Mouse (Mus musculus) T-helper 1 cell (primary cell): ENCODE results near the gene 4930415O20Rik.

Source experiments
- in situ Hi-C: fragments of 300-600 bp; cut with MboI, MseI; formaldehyde crosslinking; loops from one replicate; pipeline ENCODE4 v1.15.1; 2025; ENCODE audit warnings: high pct_unique_total_duplicates

4930415O20Rik gene

DNA sequence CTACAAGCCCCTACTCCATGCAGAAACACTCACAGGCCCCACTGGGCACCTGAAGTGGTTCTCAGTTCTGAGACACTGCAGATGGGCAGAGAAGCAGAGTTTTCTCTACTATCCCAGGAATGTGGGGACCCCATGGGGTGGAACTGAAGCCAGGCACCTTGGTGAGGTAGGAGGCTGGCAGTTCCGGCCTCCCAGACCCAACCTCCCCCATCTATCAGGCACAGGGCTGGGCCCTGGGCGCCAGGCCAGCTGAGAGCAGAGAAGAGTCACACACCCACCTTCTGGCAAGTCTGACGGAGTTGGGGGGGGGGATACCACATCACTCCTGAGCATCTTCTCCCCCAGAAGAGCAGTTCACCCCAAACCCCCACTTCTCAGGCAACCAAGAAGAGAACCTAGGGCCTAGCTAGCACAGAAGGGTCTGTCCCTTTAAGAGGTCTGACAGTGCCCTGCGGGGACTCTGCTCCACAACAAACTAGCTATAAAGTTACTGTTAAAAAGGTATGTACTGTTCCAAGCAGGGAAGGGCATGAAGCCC lies 32.2 kb downstream of the 4930415O20Rik start:
- in situ Hi-C loops, result no loop called here

DNA sequence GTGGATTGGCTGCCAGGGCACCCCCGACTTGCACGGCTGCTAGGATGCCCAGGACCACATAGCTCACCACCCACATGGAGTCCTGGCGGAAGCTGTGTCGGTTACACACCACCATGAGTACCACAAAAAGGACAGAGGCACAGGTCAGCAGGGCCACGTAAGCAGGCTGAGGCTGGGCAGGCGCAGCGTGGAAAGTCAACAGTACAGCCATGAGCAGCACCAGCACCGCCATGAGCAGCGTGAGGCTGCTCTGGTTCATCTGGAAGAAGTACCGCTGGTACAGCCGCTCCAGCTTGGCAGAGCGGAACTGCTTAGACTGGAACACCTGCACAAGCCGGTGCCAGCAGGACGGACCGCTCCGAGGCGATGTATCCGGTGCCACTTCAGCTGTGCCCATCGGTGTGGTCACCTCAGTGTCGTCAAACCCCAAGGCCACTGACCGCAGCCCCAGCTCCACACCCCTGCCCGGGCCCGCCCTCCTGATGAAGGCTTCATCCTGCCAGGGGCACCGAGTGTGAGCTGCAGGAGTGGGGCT lies 33.3 kb downstream of the 4930415O20Rik start:
- in situ Hi-C loops, result no loop called here

DNA sequence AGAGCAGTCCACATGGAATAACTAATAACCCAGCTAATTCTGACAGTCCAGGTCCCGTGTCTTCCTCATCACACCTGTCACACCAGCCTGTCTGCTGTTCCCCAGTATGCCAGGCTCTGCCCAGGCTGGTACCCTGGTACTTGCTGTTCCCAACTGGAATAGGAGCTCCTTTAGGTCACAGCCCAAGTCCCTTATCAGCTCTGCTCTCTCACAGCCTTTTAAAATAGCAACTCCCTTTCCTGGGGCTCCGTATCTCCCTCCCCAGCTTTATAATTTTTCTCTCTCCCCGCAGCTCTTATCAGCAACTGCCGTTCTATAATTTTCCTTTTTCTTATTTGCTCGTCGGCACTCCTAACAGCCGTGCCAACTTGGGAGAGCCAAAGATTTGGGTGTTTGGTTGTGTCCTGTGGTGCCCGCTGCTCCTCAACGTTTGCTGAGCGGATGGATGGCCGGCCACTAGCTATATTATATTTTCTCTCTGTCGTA lies 35.3 kb downstream of the 4930415O20Rik start:
- in situ Hi-C loops, result no loop called here

DNA sequence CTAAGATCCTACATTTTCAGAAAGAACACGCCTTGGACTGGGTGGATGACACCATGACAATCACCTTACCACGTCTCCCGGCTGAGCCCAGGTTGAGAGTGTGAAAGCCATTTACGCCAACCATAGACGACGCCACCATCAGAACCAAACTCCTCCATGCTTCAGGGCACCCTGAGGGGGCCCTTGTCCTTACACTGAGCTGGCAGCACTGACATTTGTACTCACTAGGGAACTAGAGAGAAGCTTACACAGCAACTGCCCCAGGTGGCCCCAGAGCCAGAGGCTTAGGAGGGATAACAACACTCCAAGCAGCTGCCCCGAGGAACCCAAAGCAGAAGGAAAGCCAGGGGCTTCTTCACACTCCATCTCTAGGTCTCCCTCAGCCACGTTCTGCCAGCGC lies 35.9 kb downstream of the 4930415O20Rik start:
- in situ Hi-C loops, result no loop called here

DNA sequence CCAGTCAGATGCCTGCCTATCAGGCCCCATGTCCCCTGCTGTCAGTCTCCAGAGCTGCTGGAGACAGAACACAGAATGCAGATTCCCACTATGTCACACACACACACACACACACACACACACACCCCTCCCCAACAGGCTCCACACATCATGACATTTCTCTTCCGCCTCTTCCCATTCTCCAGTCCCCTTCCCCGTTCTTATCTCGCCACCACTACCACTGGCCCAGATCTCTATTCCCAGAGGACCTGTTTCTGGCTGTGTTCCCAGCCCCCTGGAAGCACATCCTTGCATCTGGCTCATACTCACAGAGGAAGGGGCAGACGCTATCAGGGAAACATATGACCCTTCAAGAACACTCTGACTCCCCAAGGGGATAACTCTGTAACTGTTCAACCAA lies 36.8 kb downstream of the 4930415O20Rik start:
- in situ Hi-C loops, result no loop called here

DNA sequence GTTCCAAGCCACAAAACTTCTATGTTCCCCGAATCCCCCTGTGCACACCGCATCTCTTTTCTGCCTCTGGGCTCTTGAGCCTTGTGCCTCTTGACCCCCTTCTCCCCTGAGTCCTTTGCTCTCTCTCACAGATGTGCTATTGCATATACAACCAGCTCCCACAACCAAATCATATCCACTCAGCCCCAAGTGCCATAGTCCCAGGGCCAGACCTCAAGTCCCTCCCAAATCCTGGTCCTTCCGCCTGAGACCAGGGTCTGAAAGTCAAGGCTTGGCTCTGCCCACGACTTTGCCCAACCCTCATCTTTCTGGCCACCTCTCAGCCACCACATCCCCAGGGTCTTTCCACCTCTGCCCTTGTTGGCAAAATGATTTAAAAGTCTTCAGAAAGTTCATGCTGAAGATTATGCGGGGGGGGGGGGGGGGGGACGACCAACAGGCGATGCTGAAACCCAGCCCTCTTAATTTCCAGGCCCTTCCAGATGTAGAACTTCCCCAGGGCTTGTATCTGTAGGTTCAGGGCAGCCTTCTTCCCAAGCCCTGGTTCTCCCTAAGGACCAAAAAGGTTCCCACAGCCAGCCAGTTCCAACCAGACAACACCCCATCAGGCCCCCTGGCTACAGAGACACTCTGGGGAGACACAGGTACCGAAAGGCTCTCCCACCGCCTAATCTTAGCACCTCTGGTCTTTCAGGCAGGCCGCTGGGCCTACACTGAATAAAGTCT lies 37.4 kb downstream of the 4930415O20Rik start:
- in situ Hi-C loops, result no loop called here

DNA sequence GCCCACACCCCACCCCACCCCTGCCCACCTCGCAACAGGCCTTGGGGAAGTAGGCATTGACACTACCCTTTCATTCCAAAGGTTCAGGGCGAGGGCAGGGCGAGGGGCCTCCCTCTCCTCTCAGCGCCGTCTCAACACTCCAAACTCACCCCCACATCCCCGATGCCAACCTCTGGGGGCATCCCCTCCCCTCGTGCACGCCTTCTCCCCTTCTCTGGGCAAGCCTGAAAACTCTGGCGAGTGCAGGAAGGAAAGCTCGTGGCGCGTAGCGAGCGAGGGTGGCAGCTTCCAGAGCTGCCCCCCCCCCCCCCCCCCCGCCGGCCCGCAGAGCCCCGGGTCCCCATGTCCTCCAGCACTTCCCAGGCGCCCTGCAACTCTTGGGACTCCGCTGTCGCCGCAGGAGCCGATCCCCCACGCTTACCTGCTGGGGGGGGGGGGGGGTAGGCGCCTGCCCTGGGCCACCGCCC lies 38.0 kb downstream of the 4930415O20Rik start:
- in situ Hi-C loops, result no loop called here

DNA sequence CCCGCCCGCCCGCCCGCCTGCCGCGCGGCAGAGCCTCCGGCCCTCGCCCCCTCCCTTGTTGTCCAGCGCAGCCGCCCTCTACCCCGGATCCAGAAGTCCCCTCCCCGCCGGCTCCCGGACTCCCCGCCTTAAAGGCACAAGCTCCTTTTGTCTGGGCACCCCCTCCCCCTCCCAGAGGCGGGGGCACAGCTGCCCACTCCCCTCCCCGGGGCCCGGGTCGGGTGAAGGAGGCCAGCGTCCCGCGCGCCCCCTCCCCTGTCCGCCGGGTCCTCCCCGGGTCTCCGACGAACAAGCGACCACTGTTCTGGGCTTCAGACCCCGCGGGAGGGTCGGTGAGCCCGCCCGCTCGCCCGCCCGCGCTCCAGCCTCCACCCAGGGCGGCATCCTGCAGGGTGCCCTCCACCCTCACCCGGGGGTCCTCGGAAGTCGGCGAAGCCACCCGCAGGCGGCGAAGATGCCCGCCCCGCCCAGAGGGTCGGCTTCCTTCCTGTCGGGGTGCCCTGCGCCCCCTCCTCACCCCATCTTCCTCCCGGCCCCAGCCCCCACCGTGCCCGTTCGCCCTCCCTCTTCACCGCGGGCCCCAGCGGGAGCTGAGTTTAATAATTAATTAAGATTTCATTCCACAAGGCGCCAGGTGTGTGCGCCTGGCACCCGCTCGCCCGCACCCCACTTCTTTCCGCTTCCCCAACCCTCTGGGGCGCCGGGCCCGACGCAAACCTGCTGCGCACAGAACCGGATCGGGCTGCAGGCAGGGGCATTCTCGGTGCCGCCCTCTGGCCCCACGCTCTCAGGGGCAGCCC lies 38.7 kb downstream of the 4930415O20Rik start, which contains the start of gene Adcy6:
Adcy6 (minus strand) TSS at position 746 of the 800 bp plus-strand sequence.
- in situ Hi-C loops, result no loop called here

DNA sequence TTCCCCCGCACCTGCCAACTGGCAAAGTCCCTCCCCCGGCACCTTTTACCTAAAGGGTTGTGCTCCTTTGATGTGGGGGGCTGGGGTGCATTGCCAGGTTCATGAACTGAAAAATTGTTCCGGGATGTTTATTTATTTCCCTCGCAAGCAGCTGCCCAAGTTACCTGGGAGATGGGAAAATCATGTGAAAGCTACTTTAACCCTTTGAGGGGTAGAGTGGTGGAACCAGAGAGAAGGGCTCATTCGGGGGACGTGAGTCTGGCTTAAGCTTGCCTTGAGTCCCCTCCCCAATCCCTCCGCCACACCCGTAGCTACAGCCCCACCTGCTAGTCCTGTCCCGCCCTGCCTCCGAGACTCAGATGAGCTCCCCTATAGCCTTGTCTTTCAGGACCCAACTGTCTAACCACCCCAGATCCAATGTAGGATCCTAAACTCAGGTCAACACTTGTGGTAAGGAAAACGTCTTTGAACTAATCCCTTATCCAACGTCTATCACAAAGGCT lies 39.4 kb downstream of the 4930415O20Rik start:
- in situ Hi-C loops, result no loop called here

DNA sequence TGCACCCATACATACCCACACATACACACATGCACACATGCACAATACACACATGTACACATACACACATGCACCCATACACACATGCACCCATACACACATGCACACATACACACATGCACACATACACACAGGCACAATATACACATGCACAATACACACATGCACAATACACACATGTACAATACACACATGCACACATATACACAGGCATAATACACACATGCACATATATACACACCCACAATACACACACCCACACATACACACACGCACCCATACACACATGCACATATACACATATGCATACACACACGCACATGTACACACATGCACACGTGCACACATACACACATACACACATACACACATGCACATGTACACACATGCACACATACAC lies 41.4 kb downstream of the 4930415O20Rik start:
- in situ Hi-C loops, result no loop called here

DNA sequence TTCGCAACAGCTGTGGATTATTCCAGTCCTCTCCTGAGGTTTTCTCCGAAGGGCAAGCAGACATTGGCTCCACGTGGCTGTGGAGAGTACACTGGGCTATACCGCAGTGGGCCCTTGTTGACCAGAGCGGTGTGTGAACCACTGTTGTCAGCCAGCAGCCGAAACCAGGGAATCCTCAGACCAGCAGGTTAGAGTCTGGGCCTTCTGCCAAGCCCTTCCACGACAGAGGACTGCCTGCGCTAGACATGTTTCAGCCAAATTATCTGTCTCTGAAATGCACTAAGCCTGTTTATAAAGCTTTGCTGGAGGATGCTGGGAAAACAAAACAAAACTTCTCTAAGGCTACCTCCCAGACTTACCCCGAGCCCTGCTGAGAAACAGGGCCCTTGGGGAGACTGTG lies 43.7 kb downstream of the 4930415O20Rik start:
- in situ Hi-C loops, result no loop called here

DNA sequence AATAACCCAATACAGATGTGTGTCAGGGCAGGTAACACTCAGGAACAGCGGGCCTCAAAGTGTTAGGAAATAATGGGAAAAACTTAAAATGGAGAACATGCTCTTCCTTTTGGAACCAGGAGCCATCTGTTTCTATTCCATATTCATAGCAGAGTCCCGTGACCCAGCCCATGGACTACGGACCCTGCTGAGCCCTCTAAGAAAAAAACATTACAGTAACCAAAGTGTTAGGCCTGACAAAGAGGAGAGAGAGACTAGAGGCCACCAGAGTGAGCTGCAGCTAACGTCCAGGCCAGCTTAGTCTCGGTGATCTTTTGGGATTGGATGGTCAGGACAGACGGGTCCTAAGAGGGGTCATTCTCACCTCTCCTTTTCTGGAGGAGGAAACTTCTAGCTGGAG lies 44.2 kb downstream of the 4930415O20Rik start:
- in situ Hi-C loops, result loop anchor here (5.0 kb wide), 1 partner anchor 48 kb away; no protein-coding TSS in a partner anchor

DNA sequence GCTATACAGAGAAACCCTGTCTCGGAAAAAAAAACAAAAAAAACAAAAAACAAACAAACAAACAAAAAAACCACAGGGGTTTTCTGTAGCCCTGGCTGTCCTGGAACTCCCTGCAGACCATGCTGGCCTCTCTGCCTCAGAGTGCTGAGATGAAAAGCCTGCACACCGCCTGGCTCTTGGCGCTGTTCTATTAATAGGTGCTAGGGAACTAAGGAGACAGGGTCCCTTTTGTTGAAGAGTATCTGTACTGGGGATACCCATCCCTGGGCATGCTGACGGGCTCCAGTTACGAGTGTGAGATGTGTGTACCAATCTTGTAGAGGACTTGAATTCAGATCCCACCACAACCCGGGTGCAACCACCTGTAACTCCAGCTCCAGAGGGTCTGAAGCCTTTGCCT lies 44.9 kb downstream of the 4930415O20Rik start:
- in situ Hi-C loops, result loop anchor here (5.0 kb wide), 1 partner anchor 48 kb away; no protein-coding TSS in a partner anchor

DNA sequence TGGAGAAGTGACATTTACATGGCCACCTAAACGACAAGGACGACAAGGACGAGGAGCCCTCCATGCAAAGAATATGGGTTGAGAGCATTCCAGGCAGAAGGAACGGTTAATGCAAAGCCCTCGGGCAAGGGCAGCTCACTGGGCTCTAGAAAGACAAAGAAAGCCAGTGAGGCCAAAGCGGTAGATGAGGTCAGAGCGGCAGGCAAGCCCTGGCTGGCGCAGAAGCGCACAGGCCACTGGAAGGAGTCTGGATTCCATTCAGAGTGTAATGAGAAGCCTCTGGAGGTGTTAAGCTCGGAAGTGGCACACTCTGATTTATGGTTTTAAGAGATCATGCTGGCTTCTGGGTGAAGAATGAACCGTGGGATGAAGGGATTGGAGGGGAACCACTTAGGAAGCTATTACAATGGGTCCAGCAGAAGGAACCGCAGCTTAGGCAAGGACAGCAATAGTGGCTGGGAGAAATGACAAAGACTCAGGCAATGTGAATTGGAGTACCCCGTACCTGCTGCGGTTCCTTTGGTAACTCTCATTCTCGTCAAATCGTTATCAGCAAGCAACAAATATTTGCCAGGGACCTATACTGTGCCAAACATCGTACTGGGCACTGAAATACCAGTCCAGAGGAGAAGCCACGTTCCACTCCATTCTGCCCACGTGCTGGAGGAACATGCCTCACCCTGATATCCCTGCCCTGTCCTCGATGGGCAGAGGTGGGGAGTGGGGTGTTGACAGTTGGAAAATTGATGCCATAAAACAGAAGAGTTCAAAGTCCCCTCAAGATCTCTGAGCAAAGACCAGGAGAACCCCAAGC lies 45.8 kb downstream of the 4930415O20Rik start:
- in situ Hi-C loops, result loop anchor here (5.0 kb wide), 1 partner anchor 49 kb away; no protein-coding TSS in a partner anchor

DNA sequence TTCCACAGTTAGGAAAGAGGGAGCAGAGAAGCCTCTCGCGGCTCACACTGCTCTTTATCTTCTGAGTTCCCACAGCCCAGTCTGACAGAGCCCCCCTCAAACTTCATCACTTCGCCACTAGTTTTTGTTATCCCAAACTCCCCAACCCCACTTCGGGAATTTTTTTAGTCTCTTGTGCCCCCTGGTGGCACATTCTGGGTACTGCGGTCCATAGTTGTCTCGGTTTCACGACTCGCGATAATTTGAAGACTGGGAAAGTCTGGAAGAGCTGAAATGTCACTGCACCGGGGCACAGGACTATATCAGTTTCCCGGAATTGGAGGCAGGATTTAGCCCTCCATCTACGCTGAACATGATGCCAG lies 46.4 kb downstream of the 4930415O20Rik start:
- in situ Hi-C loops, result loop anchor here (5.0 kb wide), 1 partner anchor 50 kb away; no protein-coding TSS in a partner anchor

DNA sequence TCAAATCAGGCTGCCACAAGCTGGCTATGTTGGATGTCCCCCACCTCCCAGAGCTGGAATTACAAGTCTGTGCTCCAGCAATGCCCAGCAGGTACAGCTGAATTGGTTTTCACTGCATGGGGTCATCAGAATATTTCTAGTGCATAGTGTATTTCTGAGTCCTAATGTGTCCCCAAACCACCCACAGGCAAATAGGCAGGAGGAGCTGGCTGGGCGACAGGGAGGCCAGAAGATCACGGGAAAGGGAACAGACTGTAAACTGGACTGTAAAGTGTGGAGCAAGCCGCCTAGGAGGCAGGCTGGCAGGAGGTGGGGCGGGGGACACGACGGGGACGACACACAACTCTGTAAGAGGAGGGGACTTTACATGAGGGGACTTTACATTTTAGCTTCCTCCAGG lies 51.4 kb downstream of the 4930415O20Rik start:
- in situ Hi-C loops, result no loop called here

DNA sequence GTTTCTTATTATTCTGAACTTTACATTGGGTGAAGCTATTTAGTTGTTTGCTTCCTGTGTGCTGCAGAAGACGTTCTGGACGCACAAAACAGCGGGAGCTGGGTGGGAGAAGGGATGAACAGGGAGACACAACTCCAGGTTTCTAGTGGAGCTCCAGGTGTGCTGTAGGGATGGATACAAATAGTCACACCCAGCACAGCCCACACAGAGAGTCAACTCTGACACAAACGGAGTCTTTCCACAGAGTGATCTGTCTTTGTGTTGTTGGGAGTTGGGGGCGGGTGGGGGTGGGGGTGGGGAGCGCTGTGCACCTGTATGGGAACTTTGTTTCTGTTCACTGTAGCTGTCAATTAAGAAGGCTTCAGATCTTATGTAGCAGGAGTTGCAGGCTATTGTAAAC lies 51.9 kb downstream of the 4930415O20Rik start:
- in situ Hi-C loops, result no loop called here

DNA sequence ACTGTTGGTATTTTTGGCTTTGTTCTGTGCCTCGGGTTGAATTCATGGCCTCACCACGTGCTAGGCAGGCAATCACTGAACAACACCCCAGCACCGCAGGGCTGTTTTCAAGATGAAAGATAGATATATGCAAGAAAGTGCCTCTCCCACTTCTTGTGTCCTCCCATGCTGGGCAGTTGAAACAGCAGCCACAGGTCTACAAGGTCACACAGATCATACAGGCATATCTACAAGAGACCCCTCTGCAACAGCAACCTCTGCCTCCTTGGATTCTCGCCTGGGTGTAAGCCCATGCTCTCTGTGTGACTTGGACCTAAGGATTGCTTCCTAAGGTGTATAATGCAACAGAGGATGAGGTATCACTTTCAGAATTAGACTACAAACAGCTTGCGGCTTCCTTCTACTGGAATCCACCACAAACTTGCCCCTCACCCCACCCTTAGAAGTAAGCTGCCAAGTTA lies 52.6 kb downstream of the 4930415O20Rik start:
- in situ Hi-C loops, result no loop called here

DNA sequence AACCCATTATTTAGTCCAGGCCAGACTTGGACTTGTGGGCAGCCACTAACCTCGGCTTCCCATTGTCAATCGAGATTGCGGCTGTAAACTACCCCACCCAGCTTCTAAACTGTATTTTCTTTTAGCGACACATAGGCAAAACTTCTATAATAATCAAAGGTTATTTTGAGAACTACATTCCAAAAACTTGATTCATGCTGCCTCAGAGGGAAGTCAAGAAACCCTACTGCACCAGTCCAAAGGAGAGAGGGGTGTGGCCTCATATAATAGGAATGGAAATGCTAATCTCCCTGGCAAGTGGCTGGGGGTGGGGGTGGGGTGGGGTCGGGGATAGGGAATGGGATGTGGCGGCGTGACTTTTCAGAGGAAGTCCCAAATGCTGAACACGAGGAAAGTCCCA lies 55.3 kb downstream of the 4930415O20Rik start:
- in situ Hi-C loops, result no loop called here

DNA sequence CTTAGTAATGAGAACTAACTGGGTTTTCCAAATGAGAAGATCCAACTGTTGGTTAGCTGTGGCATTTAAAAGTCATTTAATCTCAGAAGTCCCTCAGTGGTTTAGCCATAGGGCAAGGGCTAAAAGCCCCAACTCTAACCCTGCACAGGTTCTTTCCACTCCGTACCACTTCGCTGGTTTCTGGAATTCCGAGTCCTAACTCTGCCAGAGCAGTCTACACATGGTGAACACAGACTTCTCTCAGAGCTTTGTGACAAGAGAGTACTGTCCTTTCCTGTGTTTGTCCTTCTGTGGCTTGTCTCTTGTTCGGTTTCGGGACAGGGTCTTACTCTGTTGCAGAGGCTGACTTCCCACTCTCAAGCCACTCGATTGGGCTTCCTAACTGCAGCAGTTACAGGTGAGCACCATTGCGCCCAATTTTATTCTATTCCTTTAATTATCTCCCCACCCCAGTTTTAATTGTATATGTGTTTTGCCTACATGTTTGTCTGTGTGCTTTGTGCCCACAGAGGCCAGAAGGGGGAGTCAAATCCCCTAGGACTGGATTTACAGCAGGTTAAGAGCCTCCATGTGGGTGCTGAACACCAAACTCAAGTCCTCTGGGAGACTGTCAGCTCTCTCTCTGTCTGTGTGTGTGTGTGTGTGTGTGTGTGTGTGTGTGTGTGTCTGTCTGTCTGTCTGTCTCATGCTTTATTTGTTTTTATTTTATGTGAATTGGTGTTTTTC lies 55.8 kb downstream of the 4930415O20Rik start:
- in situ Hi-C loops, result no loop called here
